Mouse (Mus musculus): Measurements from ENCODE around the gene D330045A20Rik. TPM values are rescaled to one million over a fixed set of nuclear protein-coding genes. Genes with fewer than 3 reads are reported as not detected.

Gene D330045A20Rik
- polyA plus RNA-seq, 1 experiment: 1.6 TPM

DNA sequence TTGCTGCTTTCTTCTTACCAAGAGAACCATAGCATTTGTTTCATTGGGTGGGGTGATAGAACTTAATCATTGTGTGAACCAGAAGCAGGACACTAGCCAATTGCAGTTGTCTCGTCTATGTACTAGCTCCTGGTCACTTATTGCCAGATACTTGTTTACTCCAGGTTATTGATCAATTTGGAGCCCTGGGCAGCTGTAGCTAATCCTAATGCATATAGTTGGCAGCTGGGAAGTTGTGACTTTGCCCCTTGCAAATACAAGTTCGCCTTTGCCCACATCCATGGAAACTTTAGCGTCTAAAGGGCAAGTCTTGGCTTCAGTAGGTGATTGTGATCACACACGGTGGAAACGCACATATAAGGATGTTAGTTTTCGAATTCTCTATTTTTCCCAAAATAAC lies 116.2 kb downstream of the D330045A20Rik start:
- Histone ChIP-seq H3K27ac (ENCODE audit: control insufficient read depth, insufficient read depth, low read depth, low read length, poor library complexity) (no peak overlapping the region), H3K4me3 (replicated peaks; ENCODE audit: control insufficient read depth, low read depth, low read length) (no peak overlapping the region), H3K4me1 (ENCODE audit: control insufficient read depth, insufficient read depth, low read length) (no peaks in the 10 kb centered on the region)
- WGBS: 76% methylated on average over 6 of the region's 6 CpGs
- no peak for TF ChIP-seq CTCF (IDR thresholded peaks at IDR 0.05; ENCODE audit: control insufficient read depth, insufficient read depth, low read length)
- TF ChIP-seq POLR2A (IDR thresholded peaks at IDR 0.05; ENCODE audit: borderline replicate concordance, control insufficient read depth, low read depth, low read length): no peak

Other genes with a start within 250 kb of the D330045A20Rik start
- 22.9 TPM in 1 of 2 replicates, not detected in the other for gene Trap1a, start 146.7 kb upstream of the D330045A20Rik start, polyA plus RNA-seq (2011; ENCODE audit: insufficient read depth, insufficient read length, low replicate concordance, missing spikeins)
- gene Rnf128, start 82.9 kb downstream of the D330045A20Rik start, polyA plus RNA-seq (2011; ENCODE audit: insufficient read depth, insufficient read length, low replicate concordance, missing spikeins): 0.47 and 2.5 TPM in 2 replicates
- 0.50 and 0.88 TPM in 2 replicates for gene Tbc1d8b, start 204.6 kb downstream of the D330045A20Rik start, polyA plus RNA-seq (2011; ENCODE audit: insufficient read depth, insufficient read length, low replicate concordance, missing spikeins)
- gene Gm15013, start 234.1 kb downstream of the D330045A20Rik start, polyA plus RNA-seq (2011; ENCODE audit: insufficient read depth, insufficient read length, low replicate concordance, missing spikeins): 1.6 TPM in 1 of 2 replicates, not detected in the other

Data from bone marrow, adult 2 months (tissue).